ENCODE assay signal across 16 mouse cellular contexts in genomic region chr6:44341486-44341996, GRCm38 (mm10).
DNase-seq lines count a peak whose midpoint lies in the region.
"Had no signal": no experiment of that assay in that cellular context is flagged by ENCODE, and none has a peak within 500 bp of the region (broad histone marks: within the 10 kb centered on the region; RNA-seq: fewer than 3 reads in every experiment).

No protein-coding gene starts in this region.

- intact Hi-C loops in left cerebral cortex, postnatal 4 days (cut with DNase I), result no loop called here

- DNase-seq in cerebellum, adult 11-12 months, result peak; percentile 11
- DNase-seq in cerebellum, postnatal 4 days (ENCODE audit: low spot score in 2 of 2), result no peak
- peak; percentile 9 to 16 for DNase-seq in cerebellum, adult 18-20 months
- peak; percentile 42 for DNase-seq in cerebellum, adult 9-11 months
- peak; percentile 13 to 24 for DNase-seq in cerebellum, postnatal 25 days
- DNase-seq in frontal cortex, adult 2 months (ENCODE audit: extremely low spot score in 1 of 2, low spot score in 1 of 2), result no peak
- no peak for DNase-seq in gastrocnemius, postnatal 25 days
- DNase-seq in left cerebral cortex, postnatal 4 days, result no peak
- DNase-seq: adrenal gland, adult 8-10 months; adrenal gland, postnatal 25 days; B cell, adult 2 months; forebrain, postnatal 0 days; gastrocnemius, postnatal 36 days; heart, adult 11 months; kidney, adult 11 months; kidney, adult 8-10 months had no signal

Comparison
In these comparisons a context has a peak if more than half of its experiments do, and no peak if none do; other contexts are left out.
1. DNase-seq: peak in cerebellum, adult 11-12 months (single experiment), cerebellum, adult 18-20 months (2 of 2), cerebellum, adult 9-11 months (single experiment) and cerebellum, postnatal 25 days (2 of 2); none in cerebellum, postnatal 4 days (0 of 2), frontal cortex, adult 2 months (0 of 2), gastrocnemius, postnatal 25 days (single experiment) and left cerebral cortex, postnatal 4 days (single experiment).